Mouse (Mus musculus): ENCODE measurements at regions not wholly inside any gene's neighbourhood (a gene's known extent, or its start where the extent isn't known, plus 50 kb on each side); places are given as distances from the start of the nearest gene placed in this dataset.

DNA sequence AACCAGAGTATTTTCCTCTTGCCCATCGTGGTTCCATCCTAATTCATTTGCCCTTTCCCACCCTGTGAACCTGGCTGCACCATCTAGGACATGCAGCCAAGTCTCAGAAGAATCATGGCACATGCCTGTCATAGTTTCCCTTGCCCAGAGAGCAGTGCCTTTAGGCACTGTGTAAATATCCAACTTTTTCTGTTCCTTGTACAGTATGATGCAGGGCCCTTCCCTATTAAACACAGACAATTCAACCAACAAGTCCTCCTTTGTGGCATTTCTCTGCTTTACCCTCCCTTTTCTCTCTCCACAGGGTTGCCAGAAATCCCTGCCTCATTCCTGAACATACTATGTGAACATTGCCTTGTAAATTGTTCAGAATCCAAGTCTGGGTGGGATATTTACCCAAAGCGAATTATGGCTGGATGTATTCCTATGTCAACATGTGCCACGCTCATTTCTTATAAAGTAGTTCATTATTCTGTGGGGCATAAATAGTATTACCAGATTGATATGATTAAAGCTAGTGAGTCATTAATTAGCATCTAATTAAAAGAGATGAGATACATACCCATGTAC lies 349.1 kb downstream of the Insc start:
- H3K4me3 ChIP-seq (replicated peaks in 1 of 3; ENCODE audit: low read depth in 2 of 3, low read length in 2 of 3, poor library complexity in 1 of 3), result no peak overlapping the region
- no peak overlapping the region for H3K27ac ChIP-seq (ENCODE audit: insufficient read depth, low read depth)
- no peaks in the 10 kb centered on the region for H3K9me3 ChIP-seq (replicated peaks; ENCODE audit: low read length)
- H3K36me3 ChIP-seq (replicated peaks in 1 of 2; ENCODE audit: control insufficient read depth in 1 of 2, insufficient read depth in 1 of 2, low read length in 1 of 2), result no peaks in the 10 kb centered on the region
- no peak overlapping the region for H3K4me2 ChIP-seq (ENCODE audit: insufficient read depth, low read depth, poor library complexity, severe bottlenecking)
- no peak for DNase-seq (ENCODE audit: extremely low read depth)
- no peaks in the 10 kb centered on the region for H3K79me2 ChIP-seq (replicated peaks; ENCODE audit: control insufficient read depth, extremely low read depth, insufficient read depth, poor library complexity, severe bottlenecking)
- H3K4me1 ChIP-seq (ENCODE audit: control insufficient read depth in 1 of 2, insufficient read depth in 2 of 2), result no peaks in the 10 kb centered on the region
- no peak for TF ChIP-seq MAZ (IDR thresholded peaks at IDR 0.05; ENCODE audit: low read depth, low read length)
- TF ChIP-seq CHD1 (IDR thresholded peaks at IDR 0.05; ENCODE audit: low read depth, low read length), result no peak
- TF ChIP-seq UBTF (IDR thresholded peaks at IDR 0.05; ENCODE audit: low read depth, low read length), result no peak
- no peak for TF ChIP-seq SMC3 (IDR thresholded peaks at IDR 0.05; ENCODE audit: low read depth, low read length)
- no peak for TF ChIP-seq MEF2A (IDR thresholded peaks at IDR 0.05; ENCODE audit: borderline replicate concordance, low read depth, low read length)
- no peak for TF ChIP-seq ZNF384 (IDR thresholded peaks at IDR 0.05; ENCODE audit: low read depth, low read length)
- TF ChIP-seq CTCF (conservative IDR thresholded peaks at IDR 0.05 in 1 of 2, IDR thresholded peaks at IDR 0.05 in 1 of 2; ENCODE audit: low read depth in 2 of 2, low read length in 2 of 2), result no peak
- no peak for TF ChIP-seq TCF12 (IDR thresholded peaks at IDR 0.05; ENCODE audit: low read depth, low read length)
- TF ChIP-seq TBP (conservative IDR thresholded peaks at IDR 0.05; ENCODE audit: low read depth, low read length), result no peak
- TF ChIP-seq NRF1 (IDR thresholded peaks at IDR 0.05; ENCODE audit: low read depth, low read length), result no peak
- no peak for TF ChIP-seq POLR2AphosphoS2 (IDR thresholded peaks at IDR 0.05; ENCODE audit: low read depth, low read length)
- dilution Hi-C loops (cut with MboI; ENCODE audit: extremely low pct_ligation_motif_present, extremely low pct_unique_long_range_greater_than_20kb, low sequenced_read_pairs) (no loop called here), in situ Hi-C loops (cut with MboI; ENCODE audit: low pct_ligation_motif_present, low pct_unique_long_range_greater_than_20kb, low sequenced_read_pairs) (no loop called here)
- no peak overlapping the region for H3K9ac ChIP-seq (ENCODE audit: insufficient read depth, low read depth)
- H3K27me3 ChIP-seq (replicated peaks), result peaks cover 1% of the 10 kb centered on the region

DNA sequence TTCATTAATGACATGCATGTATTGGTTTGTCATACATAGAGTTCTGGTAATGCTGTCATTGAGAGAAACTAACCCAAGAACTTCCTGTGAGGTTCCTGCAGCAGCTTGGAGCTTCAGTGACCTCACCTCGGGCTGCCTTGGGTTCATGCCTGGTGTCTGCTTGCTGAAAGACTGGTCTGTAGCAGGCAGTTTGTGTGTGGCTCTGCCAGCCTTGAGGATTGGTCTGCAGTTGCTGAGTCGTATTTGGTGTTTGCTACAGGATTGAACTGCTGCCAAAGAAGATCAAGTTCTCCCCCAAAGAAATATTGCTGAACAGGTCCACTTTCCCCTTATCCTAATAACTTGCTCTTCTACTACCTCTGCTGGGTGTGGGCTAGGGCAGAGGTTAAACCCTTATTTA lies 362.5 kb downstream of the Insc start:
- no peak overlapping the region for H3K27ac ChIP-seq (ENCODE audit: insufficient read depth, low read depth)
- no peak for TF ChIP-seq MAX (IDR thresholded peaks at IDR 0.05; ENCODE audit: low read length)
- TF ChIP-seq ZKSCAN1 (IDR thresholded peaks at IDR 0.05; ENCODE audit: borderline replicate concordance, low read depth, low read length), result no peak
- no peak for TF ChIP-seq ELF1 (IDR thresholded peaks at IDR 0.05; ENCODE audit: low read depth, low read length)
- TF ChIP-seq ZMIZ1 (IDR thresholded peaks at IDR 0.05; ENCODE audit: low read depth, low read length), result no peak
- TF ChIP-seq IRF4 (IDR thresholded peaks at IDR 0.05; ENCODE audit: low read depth, low read length), result no peak
- no peak for TF ChIP-seq ETS1 (conservative IDR thresholded peaks at IDR 0.05; ENCODE audit: low read depth, low read length)
- no peak for TF ChIP-seq SIN3A (IDR thresholded peaks at IDR 0.05; ENCODE audit: low read length)
- no peak for TF ChIP-seq KAT2A (IDR thresholded peaks at IDR 0.05; ENCODE audit: insufficient replicate concordance, low read length)
- TF ChIP-seq CHD1 (IDR thresholded peaks at IDR 0.05; ENCODE audit: low read depth, low read length), result no peak
- no peak for TF ChIP-seq BHLHE40 (IDR thresholded peaks at IDR 0.05; ENCODE audit: low read depth, low read length)
- TF ChIP-seq CHD2 (IDR thresholded peaks at IDR 0.05; ENCODE audit: low read length), result no peak
- TF ChIP-seq UBTF (IDR thresholded peaks at IDR 0.05; ENCODE audit: low read depth, low read length), result no peak
- no peak for TF ChIP-seq MAZ (IDR thresholded peaks at IDR 0.05; ENCODE audit: low read depth, low read length)
- TF ChIP-seq RCOR1 (conservative IDR thresholded peaks at IDR 0.05; ENCODE audit: low read depth, low read length), result no peak
- H3K9ac ChIP-seq (ENCODE audit: insufficient read depth, low read depth), result no peak overlapping the region
- no peaks in the 10 kb centered on the region for H3K4me1 ChIP-seq (ENCODE audit: control insufficient read depth in 1 of 2, insufficient read depth in 2 of 2)
- H3K9me3 ChIP-seq (replicated peaks; ENCODE audit: low read length), result no peaks in the 10 kb centered on the region
- no peak for DNase-seq (ENCODE audit: extremely low read depth)
- H3K27me3 ChIP-seq (replicated peaks), result no peaks in the 10 kb centered on the region
- H3K4me3 ChIP-seq (replicated peaks in 1 of 3; ENCODE audit: low read depth in 2 of 3, low read length in 2 of 3, poor library complexity in 1 of 3), result no peak overlapping the region
- no peak overlapping the region for H3K4me2 ChIP-seq (ENCODE audit: insufficient read depth, low read depth, poor library complexity, severe bottlenecking)
- dilution Hi-C loops (cut with MboI; ENCODE audit: extremely low pct_ligation_motif_present, extremely low pct_unique_long_range_greater_than_20kb, low sequenced_read_pairs), result no loop called here
- in situ Hi-C loops (cut with MboI; ENCODE audit: low pct_ligation_motif_present, low pct_unique_long_range_greater_than_20kb, low sequenced_read_pairs), result no loop called here
- H3K36me3 ChIP-seq (replicated peaks in 1 of 2; ENCODE audit: control insufficient read depth in 1 of 2, insufficient read depth in 1 of 2, low read length in 1 of 2), result no peaks in the 10 kb centered on the region
- no peaks in the 10 kb centered on the region for H3K79me2 ChIP-seq (replicated peaks; ENCODE audit: control insufficient read depth, extremely low read depth, insufficient read depth, poor library complexity, severe bottlenecking)

Data from CH12.LX (cell line).